Mouse (Mus musculus): ENCODE data around the gene Wfdc15a.

DNA sequence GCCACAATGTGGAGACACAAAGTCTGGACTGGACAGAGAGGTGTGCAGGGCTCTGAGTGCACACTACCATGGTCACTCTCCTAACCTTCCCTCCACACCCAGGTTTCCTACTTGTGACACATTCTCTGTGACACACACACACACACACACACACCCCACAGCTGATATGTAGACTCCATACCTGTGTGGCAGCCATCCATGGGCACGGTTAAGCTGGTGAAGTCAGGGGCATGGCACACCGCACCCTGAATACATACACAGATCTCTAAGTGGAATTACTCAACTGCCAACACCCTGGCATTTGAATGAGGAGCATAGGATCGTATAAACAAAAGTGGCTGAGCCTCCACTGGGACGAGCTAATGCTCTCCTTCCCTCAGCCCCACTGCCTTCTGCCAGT lies 19.2 kb downstream of the Wfdc15a start:
- TF ChIP-seq CTCF (IDR thresholded peaks at IDR 0.05; ENCODE audit: insufficient read depth, low read depth, low read length), result no peak
- no peak for TF ChIP-seq POLR2A (IDR thresholded peaks at IDR 0.05; ENCODE audit: insufficient read depth, low read depth, low read length)

Measured in olfactory bulb, adult 2 months (tissue).